Mouse (Mus musculus): ENCODE results near the gene Numbl. TPM values are rescaled to one million over a fixed set of nuclear protein-coding genes. Genes with fewer than 3 reads are reported as not detected.

Gene Numbl
- total and polyA plus RNA-seq, 3 experiments = 0.81 to 2.9 (median 2.3) TPM

DNA sequence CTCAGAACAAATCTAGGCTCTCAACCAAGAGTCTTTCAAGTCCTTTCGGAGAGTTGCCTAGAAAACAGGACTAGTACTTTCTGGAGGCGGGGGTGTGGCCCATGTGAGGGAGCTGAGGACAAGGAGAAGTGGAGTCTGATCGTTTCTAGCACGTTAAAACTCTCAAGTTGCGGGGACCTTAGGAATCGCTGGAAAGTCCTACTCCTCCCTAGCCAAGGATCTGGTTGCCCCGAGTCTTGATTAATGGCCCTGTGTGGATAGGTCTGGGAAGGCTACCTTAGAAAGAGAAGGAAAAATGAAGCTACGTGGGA is 73.3 kb downstream of the Numbl start:
- H3K4me3 ChIP-seq (replicated peaks in 1 of 3; ENCODE audit: low read depth in 2 of 3, low read length in 2 of 3, poor library complexity in 1 of 3) = peak overlapping the region; percentile 4 to 66 (median 50)
- no peaks in the 10 kb centered on the region for H3K9me3 ChIP-seq (replicated peaks; ENCODE audit: low read length)
- in situ Hi-C loops (cut with MboI; ENCODE audit: low pct_ligation_motif_present, low pct_unique_long_range_greater_than_20kb, low sequenced_read_pairs) = loop anchor here (10.0 kb wide), 1 partner anchor 193 kb away; the partner anchor contains the start of gene Hipk4
- 0 out of 2 replicates have a peak, but pooled peaks have one; percentile 10 for TF ChIP-seq NRF1 (IDR thresholded peaks at IDR 0.05; ENCODE audit: low read depth, low read length)
- peak; percentile 37; the same call in 1 of the 2 replicates for TF ChIP-seq CHD2 (IDR thresholded peaks at IDR 0.05; ENCODE audit: low read length)
- no peak for TF ChIP-seq IRF4 (IDR thresholded peaks at IDR 0.05; ENCODE audit: low read depth, low read length)
- TF ChIP-seq USF2 (conservative IDR thresholded peaks at IDR 0.05; ENCODE audit: low read depth, low read length) = no peak
- TF ChIP-seq MXI1 (IDR thresholded peaks at IDR 0.05; ENCODE audit: low read depth, low read length) = peak; percentile 39; the same call in 1 of the 2 replicates
- peak; percentile 18; the same call in 1 of the 2 replicates for TF ChIP-seq EP300 (IDR thresholded peaks at IDR 0.05; ENCODE audit: low read length)
- TF ChIP-seq ZMIZ1 (IDR thresholded peaks at IDR 0.05; ENCODE audit: low read depth, low read length) = no peak
- H3K9ac ChIP-seq (ENCODE audit: insufficient read depth, low read depth) = peak overlapping the region; percentile 50; the same call in 1 of the 2 replicates
- peak overlapping the region; percentile 83 for H3K4me2 ChIP-seq (ENCODE audit: insufficient read depth, low read depth, poor library complexity, severe bottlenecking)
- peak overlapping the region; percentile 70; the same call in 1 of the 2 replicates for H3K27ac ChIP-seq (ENCODE audit: insufficient read depth, low read depth)
- no peak for DNase-seq (ENCODE audit: extremely low read depth)
- H3K36me3 ChIP-seq (replicated peaks in 1 of 2; ENCODE audit: control insufficient read depth in 1 of 2, insufficient read depth in 1 of 2, low read length in 1 of 2) = no peaks in the 10 kb centered on the region
- H3K4me1 ChIP-seq (ENCODE audit: control insufficient read depth in 1 of 2, insufficient read depth in 2 of 2) = peaks cover 4 to 37% of the 10 kb centered on the region in 2 experiments
- peaks cover 42% of the 10 kb centered on the region for H3K27me3 ChIP-seq (replicated peaks)
- H3K79me2 ChIP-seq (replicated peaks; ENCODE audit: control insufficient read depth, extremely low read depth, insufficient read depth, poor library complexity, severe bottlenecking) = no peaks in the 10 kb centered on the region
- dilution Hi-C loops (cut with MboI; ENCODE audit: extremely low pct_ligation_motif_present, extremely low pct_unique_long_range_greater_than_20kb, low sequenced_read_pairs) = no loop called here

Other genes starting within 250 kb of the Numbl start
- gene Cyp2a12, start 229.4 kb upstream of the Numbl start, total RNA-seq (2012; rRNA removed) = not detected in 2 replicates
- not detected in 2 replicates for gene Cyp2a12, start 229.4 kb upstream of the Numbl start, total RNA-seq (2014; rRNA removed)
- gene Cyp2a12, start 229.4 kb upstream of the Numbl start, polyA plus RNA-seq (2012; ENCODE audit: insufficient read length, low read depth) = not detected in 2 replicates
- not detected in 2 replicates for gene Cyp2f2, start 138.5 kb upstream of the Numbl start, total RNA-seq (2012; rRNA removed)
- not detected in 2 replicates for gene Cyp2f2, start 138.5 kb upstream of the Numbl start, total RNA-seq (2014; rRNA removed)
- not detected in 2 replicates for gene Cyp2f2, start 138.5 kb upstream of the Numbl start, polyA plus RNA-seq (2012; ENCODE audit: insufficient read length, low read depth)
- not detected in 2 replicates for gene Cyp2t4, start 104.7 kb upstream of the Numbl start, total RNA-seq (2012; rRNA removed)
- not detected in 2 replicates for gene Cyp2t4, start 104.7 kb upstream of the Numbl start, total RNA-seq (2014; rRNA removed)
- gene Cyp2t4, start 104.7 kb upstream of the Numbl start, polyA plus RNA-seq (2012; ENCODE audit: insufficient read length, low read depth) = 0.34 and 0.43 TPM in 2 replicates
- 83.3 and 103 TPM in 2 replicates for gene Egln2, start 91.6 kb upstream of the Numbl start, total RNA-seq (2012; rRNA removed)
- 37.4 and 37.9 TPM in 2 replicates for gene Egln2, start 91.6 kb upstream of the Numbl start, total RNA-seq (2014; rRNA removed)
- 115 and 132 TPM in 2 replicates for gene Egln2, start 91.6 kb upstream of the Numbl start, polyA plus RNA-seq (2012; ENCODE audit: insufficient read length, low read depth)
- gene Rab4b, start 79.5 kb upstream of the Numbl start, total RNA-seq (2012; rRNA removed) = 31.2 and 39.4 TPM in 2 replicates
- gene Rab4b, start 79.5 kb upstream of the Numbl start, total RNA-seq (2014; rRNA removed) = 22.6 and 26.2 TPM in 2 replicates
- 69.6 and 85.5 TPM in 2 replicates for gene Rab4b, start 79.5 kb upstream of the Numbl start, polyA plus RNA-seq (2012; ENCODE audit: insufficient read length, low read depth)
- 0.13 TPM in 1 of 2 replicates, not detected in the other for gene Gm21983, start 77.3 kb upstream of the Numbl start, total RNA-seq (2012; rRNA removed)
- gene Gm21983, start 77.3 kb upstream of the Numbl start, total RNA-seq (2014; rRNA removed) = not detected in 2 replicates
- 0.81 TPM in 1 of 2 replicates, not detected in the other for gene Gm21983, start 77.3 kb upstream of the Numbl start, polyA plus RNA-seq (2012; ENCODE audit: insufficient read length, low read depth)
- 1.1 and 1.8 TPM in 2 replicates for gene Mia, start 77.3 kb upstream of the Numbl start, total RNA-seq (2012; rRNA removed)
- gene Mia, start 77.3 kb upstream of the Numbl start, total RNA-seq (2014; rRNA removed) = 0.44 and 0.47 TPM in 2 replicates
- 2.0 and 2.1 TPM in 2 replicates for gene Mia, start 77.3 kb upstream of the Numbl start, polyA plus RNA-seq (2012; ENCODE audit: insufficient read length, low read depth)
- gene BC024978, start 62.7 kb upstream of the Numbl start, total RNA-seq (2012; rRNA removed) = 1.6 and 1.9 TPM in 2 replicates
- gene BC024978, start 62.7 kb upstream of the Numbl start, total RNA-seq (2014; rRNA removed) = 0.90 and 1.7 TPM in 2 replicates
- 5.7 and 9.4 TPM in 2 replicates for gene BC024978, start 62.7 kb upstream of the Numbl start, polyA plus RNA-seq (2012; ENCODE audit: insufficient read length, low read depth)
- 123 and 130 TPM in 2 replicates for gene Snrpa, start 62.2 kb upstream of the Numbl start, total RNA-seq (2012; rRNA removed)
- gene Snrpa, start 62.2 kb upstream of the Numbl start, total RNA-seq (2014; rRNA removed) = 67.1 and 74.4 TPM in 2 replicates
- 196 and 233 TPM in 2 replicates for gene Snrpa, start 62.2 kb upstream of the Numbl start, polyA plus RNA-seq (2012; ENCODE audit: insufficient read length, low read depth)
- 5.9 and 8.1 TPM in 2 replicates for gene Itpkc, start 29.8 kb upstream of the Numbl start, total RNA-seq (2012; rRNA removed)
- gene Itpkc, start 29.8 kb upstream of the Numbl start, total RNA-seq (2014; rRNA removed) = 3.2 and 4.0 TPM in 2 replicates
- 4.0 and 4.1 TPM in 2 replicates for gene Itpkc, start 29.8 kb upstream of the Numbl start, polyA plus RNA-seq (2012; ENCODE audit: insufficient read length, low read depth)
- gene Coq8b, start 25.4 kb upstream of the Numbl start, total RNA-seq (2012; rRNA removed) = 21.7 and 26.5 TPM in 2 replicates
- 16.0 and 19.7 TPM in 2 replicates for gene Coq8b, start 25.4 kb upstream of the Numbl start, total RNA-seq (2014; rRNA removed)
- gene Coq8b, start 25.4 kb upstream of the Numbl start, polyA plus RNA-seq (2012; ENCODE audit: insufficient read length, low read depth) = 20.6 and 21.3 TPM in 2 replicates
- 1.8 and 2.6 TPM in 2 replicates for gene Ltbp4, start 79.3 kb downstream of the Numbl start, total RNA-seq (2012; rRNA removed)
- 0.16 and 0.43 TPM in 2 replicates for gene Ltbp4, start 79.3 kb downstream of the Numbl start, total RNA-seq (2014; rRNA removed)
- gene Ltbp4, start 79.3 kb downstream of the Numbl start, polyA plus RNA-seq (2012; ENCODE audit: insufficient read length, low read depth) = 1.2 and 1.5 TPM in 2 replicates
- gene Shkbp1, start 97.6 kb downstream of the Numbl start, total RNA-seq (2012; rRNA removed) = 26.2 and 30.8 TPM in 2 replicates
- 17.7 and 23.3 TPM in 2 replicates for gene Shkbp1, start 97.6 kb downstream of the Numbl start, total RNA-seq (2014; rRNA removed)
- 50.0 and 62.8 TPM in 2 replicates for gene Shkbp1, start 97.6 kb downstream of the Numbl start, polyA plus RNA-seq (2012; ENCODE audit: insufficient read length, low read depth)
- 1.3 and 1.9 TPM in 2 replicates for gene Gm20479, start 99.0 kb downstream of the Numbl start, total RNA-seq (2012; rRNA removed)
- 0.95 and 2.2 TPM in 2 replicates for gene Gm20479, start 99.0 kb downstream of the Numbl start, total RNA-seq (2014; rRNA removed)
- gene Gm20479, start 99.0 kb downstream of the Numbl start, polyA plus RNA-seq (2012; ENCODE audit: insufficient read length, low read depth) = 1.2 and 2.8 TPM in 2 replicates
- 0.29 and 0.38 TPM in 2 replicates for gene Sptbn4, start 189.3 kb downstream of the Numbl start, total RNA-seq (2012; rRNA removed)
- gene Sptbn4, start 189.3 kb downstream of the Numbl start, total RNA-seq (2014; rRNA removed) = 0.18 and 0.21 TPM in 2 replicates
- gene Sptbn4, start 189.3 kb downstream of the Numbl start, polyA plus RNA-seq (2012; ENCODE audit: insufficient read length, low read depth) = 0.20 and 0.24 TPM in 2 replicates
- 6.3 and 9.4 TPM in 2 replicates for gene Blvrb, start 189.5 kb downstream of the Numbl start, total RNA-seq (2012; rRNA removed)
- 2.8 and 4.3 TPM in 2 replicates for gene Blvrb, start 189.5 kb downstream of the Numbl start, total RNA-seq (2014; rRNA removed)
- 5.0 and 7.6 TPM in 2 replicates for gene Blvrb, start 189.5 kb downstream of the Numbl start, polyA plus RNA-seq (2012; ENCODE audit: insufficient read length, low read depth)
- 2.6 and 2.8 TPM in 2 replicates for gene Sertad3, start 215.3 kb downstream of the Numbl start, total RNA-seq (2012; rRNA removed)
- 2.7 and 3.9 TPM in 2 replicates for gene Sertad3, start 215.3 kb downstream of the Numbl start, total RNA-seq (2014; rRNA removed)
- 1.8 and 2.7 TPM in 2 replicates for gene Sertad3, start 215.3 kb downstream of the Numbl start, polyA plus RNA-seq (2012; ENCODE audit: insufficient read length, low read depth)
- gene Sertad1, start 228.5 kb downstream of the Numbl start, total RNA-seq (2012; rRNA removed) = 8.0 and 8.3 TPM in 2 replicates
- gene Sertad1, start 228.5 kb downstream of the Numbl start, total RNA-seq (2014; rRNA removed) = 8.1 and 9.1 TPM in 2 replicates
- 5.0 and 7.4 TPM in 2 replicates for gene Sertad1, start 228.5 kb downstream of the Numbl start, polyA plus RNA-seq (2012; ENCODE audit: insufficient read length, low read depth)
- 0.21 TPM in 2 replicates for gene Prx, start 240.9 kb downstream of the Numbl start, total RNA-seq (2012; rRNA removed)
- gene Prx, start 240.9 kb downstream of the Numbl start, total RNA-seq (2014; rRNA removed) = 0.12 and 0.17 TPM in 2 replicates
- gene Prx, start 240.9 kb downstream of the Numbl start, polyA plus RNA-seq (2012; ENCODE audit: insufficient read length, low read depth) = 0.41 and 0.60 TPM in 2 replicates